Mouse (Mus musculus) erythroblast, embryonic 14.5 days (primary cell): ENCODE results near the gene Cbx4.

Source experiments
- GATA1 ChIP-seq: IDR thresholded peaks from 2 replicates; pipeline ENCODE4 v1.6.1; 2012; ENCODE audit warnings: low read length, inconsistent platforms, mixed read lengths
- TAL1 ChIP-seq: IDR thresholded peaks from 3 replicates; pipeline ENCODE4 v1.6.1; 2012; ENCODE audit warnings: low read length, inconsistent platforms, mixed read lengths

DNA sequence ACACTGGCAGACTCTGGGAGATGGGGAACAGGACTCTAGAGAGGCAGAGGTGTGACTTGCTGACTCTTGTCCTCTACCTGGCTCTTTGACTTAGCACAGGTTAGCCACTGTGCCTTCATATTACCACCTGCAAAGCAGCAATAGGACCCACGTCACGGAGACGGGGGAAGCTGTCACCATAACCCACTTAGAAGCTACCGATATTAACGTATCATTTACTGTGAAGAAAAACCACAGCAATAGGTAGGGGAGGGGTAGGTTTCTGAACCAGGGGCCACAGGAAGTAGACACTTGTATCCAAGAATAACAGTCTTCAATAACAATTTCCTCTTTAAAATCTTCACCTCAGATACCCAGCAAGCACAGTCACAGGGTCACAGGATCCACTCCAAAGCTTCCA, 10.2 kb downstream of the Cbx4 start:
- TF ChIP-seq GATA1 (no peak), TAL1 (no peak)
